Mouse (Mus musculus) activated CD4-positive, CD25-positive, alpha-beta regulatory T cell, adult 4 months (primary cell): Measurements from ENCODE around the gene Gm14226. TPM values are rescaled to one million over a fixed set of nuclear protein-coding genes. Genes with fewer than 3 reads are reported as not detected.
"Not testable (repeated sequence)": the region's sequence is repeated elsewhere in the genome, so short reads cannot be mapped to it uniquely, and the experiment has no call there.

ENCODE experiments used
- ATAC-seq: one replicate; pipeline ENCODE4 v1.8.0; 2017
- polyA plus RNA-seq, 2 experiments: library from polyadenylated mRNA; unstranded; fragments of 100-300 nt; shearing (Covaris generic); gene quantifications; one replicate each; pipeline ENCODE4 v1.2.1; 2017

Gm14226 gene
- under 1 TPM in 1 of 2 experiments, not detected in 1; 0.19 TPM for polyA plus RNA-seq

DNA sequence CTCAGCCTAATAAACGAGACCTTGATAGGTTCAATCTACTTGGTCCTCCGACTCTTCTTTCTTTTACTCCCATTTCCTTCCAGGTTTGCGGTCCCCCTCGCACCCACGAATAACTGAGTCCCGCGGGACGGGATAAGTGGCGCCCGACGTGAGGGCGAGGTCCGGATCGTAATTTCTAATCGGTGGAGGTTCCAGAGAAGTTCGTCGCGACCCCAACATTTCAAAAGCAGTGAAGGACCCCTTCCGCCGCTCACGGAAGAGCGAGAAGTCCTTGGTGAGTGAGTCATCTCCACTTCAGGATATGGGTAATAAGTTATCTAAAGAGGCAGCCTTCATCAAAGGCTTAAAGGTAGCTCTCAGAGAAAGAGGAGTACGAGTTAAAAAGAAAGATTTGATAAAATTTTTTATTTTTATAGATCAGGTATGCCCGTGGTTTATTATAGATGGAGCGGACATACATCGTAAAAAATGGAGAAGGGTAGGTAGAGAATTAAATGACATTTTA is at the start of gene Gm14226:
Gene Gm14226, plus strand, starts transcription at position 16 of the 505 bp plus-strand sequence.
- ATAC-seq = not testable (repeated sequence)

DNA sequence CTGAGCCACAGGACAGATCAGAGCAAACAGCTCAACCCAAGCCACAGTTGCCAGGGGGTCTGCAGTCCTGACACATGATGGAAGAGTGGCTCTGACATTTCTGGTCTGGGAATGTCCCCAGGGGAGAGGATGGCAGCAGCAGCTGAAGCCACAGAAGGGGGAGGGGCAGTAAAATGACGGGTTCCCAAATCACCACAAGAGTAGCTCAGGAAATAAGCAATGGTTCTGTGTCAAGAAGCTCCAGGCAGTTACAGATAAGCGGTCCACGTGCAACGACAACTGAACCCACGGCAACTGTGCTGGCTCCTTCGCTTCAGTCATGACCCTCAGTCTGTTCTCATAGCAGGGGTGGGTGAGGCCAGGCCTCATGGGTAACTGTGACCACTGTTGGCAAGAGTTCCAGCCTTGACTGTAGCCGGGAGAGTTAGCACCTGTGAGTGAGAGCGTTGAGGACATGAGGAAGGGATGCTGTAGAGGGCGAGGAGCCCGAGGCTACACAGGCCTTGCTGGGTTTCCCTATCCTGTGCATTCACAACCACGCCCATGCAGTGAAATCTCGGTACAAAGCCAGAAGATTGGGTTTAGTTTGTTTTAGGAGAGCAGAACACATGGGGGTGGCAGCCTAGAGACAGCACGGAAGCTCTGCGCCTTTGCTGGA is 48.2 kb upstream of the Gm14226 start:
- ATAC-seq = not testable (repeated sequence)

DNA sequence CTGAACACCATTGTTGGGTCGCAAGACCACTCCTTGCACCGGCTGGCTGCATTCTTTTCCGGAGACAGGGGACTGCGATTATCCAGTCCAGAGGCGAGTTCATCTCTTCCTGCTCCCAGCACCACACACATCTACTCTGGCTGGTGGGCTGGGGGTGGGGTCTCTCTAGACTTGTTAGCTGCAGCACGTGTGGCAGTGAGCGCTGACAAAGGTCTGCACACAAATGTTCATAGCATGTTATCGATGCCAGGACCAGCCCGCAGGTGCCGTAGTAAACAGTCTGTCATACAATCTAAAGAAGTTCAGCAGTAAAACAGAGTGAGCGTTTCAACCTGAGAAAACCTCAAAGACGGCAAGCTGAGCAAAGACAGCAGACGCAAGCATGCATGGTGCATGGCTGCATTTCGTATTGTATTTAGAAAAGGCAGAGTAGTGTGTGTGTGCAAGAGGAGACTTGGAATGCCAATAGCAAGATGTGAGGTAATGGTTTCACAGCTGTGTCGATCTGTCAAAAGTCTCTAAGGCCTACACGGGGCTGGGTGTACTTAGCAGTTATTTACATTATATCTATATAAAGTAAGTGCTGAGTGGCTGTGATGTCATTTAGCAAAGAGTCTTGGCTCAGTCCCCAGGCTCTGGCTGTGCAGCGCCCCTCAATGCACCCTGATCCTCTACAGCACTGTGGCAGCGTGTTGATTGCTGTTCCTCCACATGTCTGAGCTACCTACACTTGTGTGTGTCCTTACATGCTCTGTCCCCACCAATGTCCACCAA is 46.0 kb upstream of the Gm14226 start:
- no peak for ATAC-seq

DNA sequence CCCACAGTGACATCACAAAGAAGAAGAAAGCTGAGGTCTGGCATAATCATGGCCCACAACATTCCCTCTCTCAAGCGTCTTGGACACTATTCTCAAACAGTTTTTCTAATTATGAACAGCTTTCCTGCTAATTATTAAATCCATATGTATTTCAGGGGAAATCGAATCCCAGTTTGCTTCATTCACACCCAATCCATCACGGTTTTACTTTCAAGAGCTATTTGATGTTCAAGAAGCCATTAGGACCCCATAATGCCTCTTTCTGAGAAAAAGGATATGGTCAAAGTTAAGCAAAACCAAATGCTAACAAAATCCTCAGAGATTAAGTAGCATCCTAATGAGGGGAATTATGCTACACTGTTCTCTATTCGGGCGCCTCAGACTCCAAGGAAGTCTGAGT is 45.1 kb upstream of the Gm14226 start:
- no peak for ATAC-seq

DNA sequence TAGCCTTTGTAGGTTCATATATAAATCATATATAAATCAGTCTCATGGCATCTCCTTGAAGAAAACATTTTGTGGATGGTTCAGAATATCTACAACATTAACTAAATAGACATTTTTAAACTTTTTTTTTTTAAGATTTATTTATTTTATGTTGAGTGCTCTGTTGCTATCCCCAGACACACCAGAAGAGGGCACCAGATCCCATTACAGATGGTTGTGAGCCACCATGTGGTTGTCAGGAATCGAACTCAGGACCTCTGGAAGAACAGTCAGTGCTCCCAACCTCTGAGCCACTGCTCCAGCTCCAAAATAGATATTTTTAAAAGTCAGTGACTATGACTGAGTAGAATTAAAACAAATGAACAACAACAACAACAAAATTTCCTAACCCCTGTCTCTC is 31.5 kb upstream of the Gm14226 start:
- no peak for ATAC-seq

DNA sequence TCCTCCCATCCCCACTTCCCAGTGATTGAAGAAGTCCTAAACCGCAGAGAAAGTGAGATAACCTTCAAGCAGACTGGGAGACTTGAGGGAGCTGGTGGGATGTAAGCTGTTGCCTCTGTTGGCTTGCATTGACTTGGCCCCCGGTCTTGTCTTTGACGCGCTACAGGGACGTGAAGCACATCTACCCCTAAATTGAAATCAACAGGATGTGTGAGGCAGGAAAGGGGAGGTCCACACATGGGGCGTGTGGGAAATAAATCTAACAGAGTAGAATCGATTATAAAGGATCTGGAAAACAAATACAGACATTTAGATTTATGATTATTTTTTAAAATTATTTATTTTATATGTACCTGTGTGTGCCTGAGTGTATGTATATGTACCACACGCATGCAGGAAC is 26.7 kb upstream of the Gm14226 start:
- ATAC-seq = peak; percentile 88

DNA sequence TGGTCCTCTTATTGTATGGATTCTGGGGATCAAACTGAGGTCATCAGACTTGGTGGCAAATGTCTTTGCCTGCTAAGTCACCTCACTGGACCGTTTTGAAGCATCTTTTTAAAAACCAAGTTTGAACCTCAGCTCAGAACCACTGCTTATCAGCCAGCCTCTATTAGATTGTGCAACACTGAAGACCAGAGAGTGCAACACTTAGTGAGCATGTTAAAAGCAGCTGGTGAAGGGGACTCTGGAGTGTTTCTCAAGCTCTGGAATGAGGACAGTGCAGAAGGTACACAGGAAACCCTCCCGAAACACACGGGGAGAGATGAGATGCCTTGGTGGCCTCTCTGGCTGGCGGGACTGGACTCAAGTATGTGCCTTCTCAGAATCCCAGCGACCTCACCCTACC is 26.0 kb upstream of the Gm14226 start:
- no peak for ATAC-seq

DNA sequence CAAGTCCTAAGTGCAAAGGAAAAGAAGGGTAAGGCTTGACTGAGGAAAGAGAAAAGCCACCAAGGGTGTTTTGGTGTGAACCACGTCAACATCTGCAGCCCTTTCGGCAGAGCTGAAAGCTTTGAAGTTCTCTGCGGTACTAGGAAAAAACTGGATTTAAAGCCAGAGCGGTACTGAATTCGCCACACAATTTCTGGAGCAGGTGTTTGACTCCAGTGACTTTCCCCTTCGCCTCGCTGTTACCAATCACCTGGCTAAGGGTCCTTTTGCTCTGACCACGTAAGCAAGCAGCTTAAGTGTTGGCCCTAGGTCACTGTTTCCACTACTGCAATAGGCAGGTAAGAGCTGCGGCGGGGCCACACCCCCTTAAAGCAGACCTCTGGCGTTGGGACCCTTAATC is 12.6 kb upstream of the Gm14226 start:
- ATAC-seq = no peak

DNA sequence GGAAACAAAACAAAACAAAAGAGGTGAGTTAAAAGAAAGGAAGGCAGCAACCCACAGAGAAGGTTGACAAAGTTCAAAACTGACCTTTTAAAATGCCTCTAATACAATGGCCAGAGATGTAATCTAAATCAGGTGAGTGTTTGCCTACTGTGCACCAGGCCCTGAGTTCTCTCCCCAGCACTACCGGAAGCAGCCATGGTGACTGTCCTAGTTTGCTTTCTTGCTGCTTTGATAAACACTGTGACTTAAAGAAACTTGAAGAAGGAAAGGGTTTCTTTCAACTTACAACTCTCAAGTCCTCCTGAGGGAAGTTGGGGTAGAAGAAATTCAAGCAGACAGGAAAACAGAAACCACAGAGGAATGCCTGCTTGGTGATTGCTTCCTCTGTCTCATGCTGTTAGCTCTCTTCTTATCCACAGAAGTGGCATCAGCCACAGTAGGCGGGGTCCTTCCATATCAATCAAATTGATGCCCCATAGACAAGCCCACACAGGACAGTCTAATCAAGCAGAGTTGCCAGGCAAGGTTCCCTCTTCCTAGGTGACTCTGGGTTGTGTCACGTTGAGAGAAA is 6.9 kb upstream of the Gm14226 start:
- ATAC-seq = no peak

DNA sequence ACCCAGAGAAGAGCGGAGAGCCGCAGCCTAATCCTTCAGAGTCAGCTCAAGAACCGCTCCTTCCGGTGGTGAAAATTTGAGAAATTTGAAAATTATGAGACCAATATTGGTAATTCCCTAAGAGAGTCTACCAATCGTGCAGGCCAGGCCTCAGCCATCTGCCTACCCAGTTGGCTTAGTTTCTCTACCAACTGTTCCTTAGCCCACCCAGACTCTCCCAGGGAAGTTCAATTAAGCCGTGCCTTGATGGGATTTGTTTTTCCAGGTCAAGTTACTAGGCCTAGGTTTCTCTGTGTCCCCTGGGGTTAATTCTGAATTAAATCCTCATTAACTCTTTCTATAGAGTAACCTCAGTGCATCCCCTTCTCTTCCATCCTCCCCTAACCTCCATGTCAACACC is 5.1 kb upstream of the Gm14226 start:
- no peak for ATAC-seq

DNA sequence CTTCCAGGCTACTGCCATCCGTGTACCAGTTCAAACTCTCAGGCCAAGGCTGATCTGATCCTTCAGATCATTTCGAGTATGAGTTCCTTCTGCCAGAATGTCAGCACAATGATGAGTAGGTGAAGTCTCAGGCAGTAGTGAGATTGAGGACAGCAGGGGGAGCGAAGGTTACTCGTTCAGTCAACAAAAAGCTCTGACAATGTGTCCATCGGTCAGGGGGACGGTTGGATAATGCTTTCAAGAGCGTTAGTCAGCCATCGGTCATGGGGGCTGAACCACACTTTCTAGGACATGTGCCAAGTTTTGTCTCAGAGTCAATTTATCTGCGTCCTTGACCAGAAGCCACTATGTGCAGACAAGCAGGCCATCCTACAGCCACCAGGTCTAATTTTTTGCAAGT is 1.3 kb upstream of the Gm14226 start:
- ATAC-seq = not testable (repeated sequence)

DNA sequence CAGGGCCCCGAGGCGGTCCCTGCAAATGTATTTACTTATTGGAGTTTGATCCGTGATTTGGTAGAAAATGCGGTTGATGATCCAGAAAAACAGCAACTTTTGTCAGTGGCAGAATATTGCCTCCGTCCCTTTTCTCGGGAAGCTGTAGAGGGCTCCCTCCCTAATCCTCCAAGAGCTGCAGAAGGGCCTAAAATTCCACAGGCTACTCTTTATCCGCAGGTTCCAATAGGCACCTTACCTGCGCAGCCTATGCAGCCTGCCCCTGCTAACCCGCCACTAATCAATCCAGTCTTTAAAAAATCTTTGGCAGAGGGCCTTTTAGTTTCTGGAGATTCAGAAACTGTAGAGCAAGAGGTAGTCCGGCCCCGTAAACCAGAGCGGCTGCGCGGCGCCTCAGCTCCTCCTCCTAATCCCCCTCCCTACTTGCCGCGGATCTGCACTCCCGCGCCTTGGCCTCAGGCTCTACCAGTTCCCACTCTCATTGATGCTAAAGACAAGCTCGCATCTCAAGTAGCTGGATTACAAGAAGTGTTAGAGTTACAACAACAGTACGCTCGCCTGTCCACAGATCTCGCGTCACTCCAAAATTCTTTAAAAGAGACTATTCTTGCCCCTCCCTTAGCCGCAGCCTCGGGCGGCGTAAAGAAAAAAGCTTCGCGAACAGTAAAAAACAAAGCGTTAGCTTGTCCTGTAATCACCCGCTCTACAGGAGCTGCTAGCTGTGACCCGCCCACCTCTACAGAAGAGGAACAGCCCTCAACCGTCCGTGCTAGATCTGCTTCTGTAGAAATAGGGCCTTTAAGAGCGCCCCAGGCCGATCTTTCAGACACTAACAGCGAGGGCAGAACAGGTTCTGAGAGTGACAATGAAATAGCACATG is 936 bp downstream of the Gm14226 start:
- ATAC-seq = peak; percentile 84

DNA sequence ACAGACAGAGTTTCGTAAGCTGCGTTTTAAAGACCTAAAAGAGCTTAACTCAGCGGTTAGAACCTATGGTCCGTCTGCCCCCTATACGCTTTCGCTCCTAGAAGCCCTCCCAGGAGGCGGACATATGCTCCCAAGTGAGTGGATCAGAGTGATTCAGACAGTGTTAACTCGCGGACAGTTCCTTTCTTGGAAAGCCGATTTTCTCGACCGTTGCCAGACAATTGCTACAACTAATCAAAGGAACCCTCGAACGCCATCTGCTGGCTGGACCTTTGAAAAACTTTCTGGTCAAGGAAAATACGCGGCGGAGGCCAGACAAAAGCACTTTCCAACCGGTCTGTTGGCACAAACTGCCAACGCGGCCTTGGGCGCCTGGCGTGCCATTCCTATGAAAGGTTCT is 1.6 kb downstream of the Gm14226 start:
- peak; percentile 41 for ATAC-seq

DNA sequence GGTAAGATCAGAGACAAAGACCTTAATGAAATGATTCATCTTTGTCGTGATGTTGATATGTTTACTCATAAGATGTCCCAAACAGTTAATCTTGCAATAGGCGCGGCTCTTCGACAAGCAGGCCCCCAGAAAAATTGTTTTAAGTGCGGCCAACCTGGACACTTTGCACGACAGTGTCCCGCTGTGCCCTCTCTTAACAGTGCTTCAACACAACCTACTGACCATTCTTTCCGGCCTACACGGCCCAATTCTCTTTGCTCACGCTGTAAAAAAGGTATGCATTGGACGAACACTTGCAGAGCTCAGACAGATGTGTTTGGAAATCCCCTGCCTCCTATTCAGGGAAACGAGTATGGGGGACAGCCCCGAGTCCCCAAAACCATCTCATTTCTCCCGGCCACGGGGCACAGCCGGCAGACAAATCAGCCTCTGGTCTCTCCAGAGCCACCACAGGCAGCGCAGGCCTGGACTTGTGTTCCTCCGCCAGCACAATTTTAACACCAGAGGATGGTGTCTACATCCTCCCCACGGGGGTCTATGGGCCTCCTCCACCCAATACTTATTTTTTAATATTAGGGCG is 2.3 kb downstream of the Gm14226 start:
- not testable (repeated sequence) for ATAC-seq

DNA sequence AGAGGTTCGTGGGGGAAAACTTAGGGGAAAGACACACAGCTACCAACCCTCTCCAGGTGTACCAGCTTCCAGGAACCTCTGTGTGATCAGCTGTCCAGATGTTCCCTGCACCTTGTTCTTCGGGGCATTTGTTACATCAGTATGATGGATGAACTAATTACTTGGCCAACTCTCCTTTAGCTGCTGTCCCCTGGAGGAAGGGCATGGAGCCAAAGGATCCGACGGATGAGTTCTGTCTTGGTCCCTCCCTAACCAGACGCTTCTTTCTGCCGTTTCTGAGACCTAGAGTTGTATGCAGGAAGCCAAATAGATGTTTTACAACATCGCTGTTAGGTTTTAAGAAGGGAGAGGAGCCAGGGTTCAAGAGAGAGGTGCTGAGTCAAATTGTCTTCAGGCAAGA is 12.8 kb downstream of the Gm14226 start:
- no peak for ATAC-seq

DNA sequence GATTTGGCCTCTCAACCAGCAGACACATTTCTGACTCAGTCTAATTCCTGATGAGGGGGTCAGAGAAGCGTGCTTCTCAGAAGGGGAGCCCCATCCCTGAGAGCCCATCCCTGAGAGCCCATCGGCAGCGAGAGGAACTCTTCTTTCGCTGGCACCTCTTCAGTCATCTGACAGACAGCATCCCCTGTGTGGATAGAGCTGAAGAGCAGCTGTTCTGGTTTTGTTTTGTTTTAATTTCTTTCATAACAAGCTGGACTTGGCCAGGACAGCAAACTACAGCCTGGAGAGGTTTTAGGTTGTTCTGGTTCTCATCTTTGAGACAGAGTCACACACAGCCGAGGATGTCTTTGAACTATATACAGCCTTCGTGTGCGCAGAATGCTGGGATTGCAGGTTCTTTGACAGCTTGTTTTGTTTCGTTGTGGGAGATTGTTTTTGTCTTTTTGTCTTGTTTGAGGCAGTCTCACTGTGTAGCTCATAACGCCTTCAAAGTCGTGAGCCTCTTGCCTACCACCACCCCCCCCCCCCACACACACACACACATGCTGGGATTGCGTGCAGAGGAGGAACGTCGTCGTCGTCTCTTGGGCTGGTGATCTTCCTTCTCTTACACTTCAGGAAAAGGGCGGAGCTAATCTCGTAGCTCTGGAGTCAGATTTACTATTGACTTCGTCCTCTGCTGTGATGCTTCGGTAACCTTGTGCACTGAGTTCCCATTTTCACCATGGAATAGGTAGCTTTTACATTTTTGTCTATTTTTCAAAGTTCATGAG is 15.1 kb downstream of the Gm14226 start:
- ATAC-seq = no peak

DNA sequence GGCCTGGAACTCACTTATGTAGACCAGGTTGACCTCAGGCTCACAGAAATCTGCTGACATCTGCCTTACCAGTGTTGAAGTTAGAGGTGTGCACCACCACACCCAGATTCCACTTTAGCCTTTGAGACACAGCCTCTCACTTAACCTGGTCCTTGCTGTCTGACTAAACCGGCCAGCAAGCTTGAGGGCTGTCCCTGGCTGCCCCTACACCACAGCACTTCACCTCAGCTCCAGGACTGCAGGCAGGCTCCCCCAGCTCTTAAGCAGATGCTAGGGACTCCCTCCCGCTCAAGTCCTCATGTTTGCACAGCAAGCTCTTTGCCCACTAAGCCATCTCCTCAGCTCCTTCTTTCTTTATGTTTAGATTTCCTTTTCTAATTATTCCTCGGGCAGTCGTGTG is 21.9 kb downstream of the Gm14226 start:
- no peak for ATAC-seq

DNA sequence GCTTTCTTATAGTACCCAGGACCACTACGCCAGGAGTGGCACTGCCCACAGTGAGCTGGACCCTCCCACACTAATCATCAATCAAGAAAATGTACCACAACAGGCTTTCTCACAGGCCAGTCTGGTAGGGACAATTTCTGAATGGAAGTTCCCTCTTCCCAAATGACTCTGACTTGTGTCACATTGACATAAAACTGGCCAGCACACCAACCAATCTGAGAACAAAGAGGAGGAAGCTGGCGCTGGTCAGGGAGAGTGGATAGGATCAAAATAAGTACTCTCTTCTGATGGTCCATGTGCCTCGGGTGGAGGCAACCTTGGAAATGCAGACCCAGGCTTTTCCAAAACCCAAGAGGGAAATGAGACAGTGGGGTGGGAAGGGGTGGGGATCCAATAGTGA is 26.5 kb downstream of the Gm14226 start:
- ATAC-seq = no peak

DNA sequence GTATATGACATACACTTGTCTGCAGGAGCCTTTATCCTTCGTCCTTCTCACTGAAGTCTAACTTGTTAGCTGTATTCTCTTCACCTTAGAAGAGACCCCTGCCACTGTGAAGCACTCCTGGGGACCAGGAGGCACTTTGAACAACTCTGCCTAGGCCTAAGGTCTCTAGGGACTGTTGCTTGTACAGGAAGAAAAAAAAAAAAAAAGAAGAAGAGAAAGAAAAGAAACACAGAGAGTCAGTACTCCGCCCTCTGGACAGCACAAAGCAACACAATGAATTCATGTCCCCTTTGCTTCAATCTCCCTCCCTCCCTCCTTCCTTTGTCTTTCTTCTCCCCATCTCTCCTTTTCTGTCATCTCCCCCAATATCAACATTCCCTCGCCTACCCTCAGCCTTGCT is 27.0 kb downstream of the Gm14226 start:
- no peak for ATAC-seq

DNA sequence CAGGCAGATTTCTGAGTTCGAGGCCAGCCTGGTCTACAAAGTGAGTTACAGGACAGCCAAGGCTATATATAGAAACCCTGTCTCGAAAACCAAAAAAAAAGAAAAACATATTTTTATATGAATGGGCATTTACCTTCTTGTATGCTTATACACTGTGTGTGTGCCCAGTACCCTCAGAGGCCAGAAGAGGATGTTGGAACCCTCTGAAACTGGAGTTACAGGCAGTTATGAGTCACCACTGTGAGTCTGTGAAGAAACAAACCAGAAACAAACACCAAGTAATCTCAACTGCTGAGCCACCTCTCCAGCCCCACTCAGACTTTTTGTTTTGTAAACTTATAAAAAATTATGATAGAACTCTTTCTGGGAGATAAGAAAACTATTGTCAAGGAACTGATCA is 28.7 kb downstream of the Gm14226 start:
- ATAC-seq = no peak

DNA sequence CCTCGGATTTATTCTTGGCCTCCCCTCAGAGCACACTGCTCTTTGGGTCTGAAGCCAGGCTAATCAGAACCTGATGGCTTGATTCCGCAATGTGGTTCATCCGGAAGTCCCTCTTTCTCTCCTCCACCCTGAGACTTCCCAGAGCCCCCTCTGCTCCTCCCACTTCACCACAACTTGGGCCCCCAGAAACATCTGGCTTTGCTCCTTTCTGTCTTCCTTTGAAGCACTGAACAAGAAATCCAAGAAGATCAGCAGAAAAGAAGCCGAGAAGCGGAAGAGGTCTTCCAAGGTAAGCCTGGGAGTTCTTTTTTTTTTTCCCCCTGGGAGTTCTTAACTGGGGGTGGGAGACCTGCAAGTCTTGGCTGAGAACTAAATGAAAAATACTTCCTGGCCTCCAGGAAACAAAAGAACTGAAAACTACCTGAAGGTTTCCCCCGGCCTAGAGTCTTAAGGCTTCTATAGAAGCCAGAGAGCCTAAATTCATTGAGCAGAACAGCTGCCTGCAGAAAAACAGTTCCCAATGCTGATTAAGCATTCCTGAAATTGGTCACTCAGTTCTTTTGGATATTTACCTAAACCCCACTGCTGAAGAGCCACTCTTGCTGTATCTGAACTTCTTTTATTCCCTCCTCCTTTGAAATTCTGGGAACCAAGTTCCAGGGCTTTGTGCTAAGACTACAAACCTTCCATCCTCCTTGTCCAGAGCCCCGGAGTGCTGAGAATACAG is 29.5 kb downstream of the Gm14226 start:
- ATAC-seq = no peak
